Mouse (Mus musculus) NIH3T3 (cell line): Measurements from ENCODE around the gene Foxo6.

ENCODE experiments used
- DNase-seq: peaks from one replicate; pipeline ENCODE4 v3.0.0-alpha.2; 2012; ENCODE audit warnings: low read depth

Foxo6 gene

DNA sequence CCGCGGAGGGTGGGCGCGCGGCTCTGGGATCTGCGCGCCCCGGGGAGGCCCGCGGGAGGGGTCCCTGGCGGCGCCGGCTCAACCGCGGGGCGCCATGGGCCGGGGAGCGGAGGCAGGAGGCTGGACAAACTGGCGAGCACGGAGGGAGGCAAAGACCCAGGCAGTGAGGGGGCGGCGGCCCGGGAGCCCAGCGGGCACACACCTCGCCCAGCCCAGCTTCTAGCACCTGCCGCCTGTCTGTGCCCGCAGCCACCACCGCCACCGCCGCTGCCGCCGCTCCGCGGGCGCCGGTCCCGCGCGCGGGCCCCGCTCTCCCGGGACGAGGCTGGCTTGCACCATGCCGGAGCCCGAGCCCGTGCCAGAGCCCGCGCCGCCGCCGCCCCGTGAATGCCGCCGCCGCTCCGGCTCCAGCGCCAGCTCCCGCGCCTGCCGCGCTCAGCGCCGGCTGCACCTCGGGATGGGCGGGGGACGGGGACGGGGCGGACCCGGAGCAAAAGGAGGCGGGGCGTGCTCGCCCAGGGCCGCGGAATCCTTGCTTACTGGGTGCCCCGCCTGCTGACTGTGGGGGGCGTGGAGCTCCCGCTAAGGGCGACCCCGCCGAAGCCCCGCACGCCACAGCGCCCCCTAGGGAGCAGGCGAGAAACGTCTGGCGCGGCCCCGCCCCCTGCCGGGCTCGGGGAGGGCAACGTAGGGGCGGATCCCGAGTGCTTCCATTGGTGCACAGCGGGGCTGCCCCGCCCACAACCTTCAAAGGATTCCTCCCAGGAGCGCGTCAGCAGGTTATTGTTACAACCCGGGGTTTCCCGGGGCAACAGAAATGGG is at the start of gene Foxo6:
Gene Foxo6, minus strand, starts transcription at position 60 of the 822 bp plus-strand sequence.
- peak; percentile 86 for DNase-seq

DNA sequence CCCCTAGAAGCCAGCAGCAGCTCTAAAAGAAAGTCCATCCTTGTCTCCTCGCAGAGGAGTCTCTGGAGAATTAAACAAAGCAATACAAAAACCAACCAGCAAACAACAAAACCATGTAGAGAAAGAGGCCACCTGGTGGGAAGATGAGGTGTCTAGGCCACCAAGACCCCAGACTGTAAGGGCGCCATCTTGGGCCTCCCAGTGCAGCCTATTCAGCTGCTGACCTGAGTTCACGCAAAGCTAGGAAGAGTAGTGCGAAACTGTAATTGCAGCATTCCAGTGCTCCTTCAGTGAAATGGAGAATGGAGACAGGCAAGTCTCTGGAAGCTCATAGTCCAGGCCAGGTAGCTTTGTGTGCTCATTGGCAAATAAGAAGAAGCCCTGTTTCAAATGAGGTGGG is 47.2 kb upstream of the Foxo6 start:
- no peak for DNase-seq

DNA sequence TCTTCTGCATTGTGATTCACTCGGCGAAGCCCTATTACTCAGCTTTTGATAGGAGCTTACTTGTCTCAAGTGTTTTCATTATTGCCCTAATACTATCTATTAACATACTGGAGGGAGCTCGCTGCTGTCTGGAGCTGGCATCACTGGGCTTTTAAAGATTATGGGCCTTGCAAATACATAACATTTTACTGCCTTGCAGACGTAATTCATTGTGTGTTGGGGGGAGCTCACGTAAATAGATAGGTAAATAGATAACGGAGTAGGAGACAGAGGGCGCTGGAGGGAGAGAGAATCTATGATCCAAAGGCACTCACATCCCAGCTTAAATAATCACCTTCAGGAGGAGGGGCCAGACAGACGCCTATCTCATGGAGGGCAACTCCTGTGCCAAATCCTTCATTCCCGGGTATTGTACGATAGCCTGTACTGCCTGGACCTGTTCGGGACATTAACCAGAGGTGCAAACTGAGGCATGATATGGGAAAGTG is 45.8 kb upstream of the Foxo6 start:
- DNase-seq, result no peak

- no peak for DNase-seq
Observed at GRCm38 (mm10) chr4:120332405-120332933, 45.3 kb upstream of the Foxo6 start.

DNA sequence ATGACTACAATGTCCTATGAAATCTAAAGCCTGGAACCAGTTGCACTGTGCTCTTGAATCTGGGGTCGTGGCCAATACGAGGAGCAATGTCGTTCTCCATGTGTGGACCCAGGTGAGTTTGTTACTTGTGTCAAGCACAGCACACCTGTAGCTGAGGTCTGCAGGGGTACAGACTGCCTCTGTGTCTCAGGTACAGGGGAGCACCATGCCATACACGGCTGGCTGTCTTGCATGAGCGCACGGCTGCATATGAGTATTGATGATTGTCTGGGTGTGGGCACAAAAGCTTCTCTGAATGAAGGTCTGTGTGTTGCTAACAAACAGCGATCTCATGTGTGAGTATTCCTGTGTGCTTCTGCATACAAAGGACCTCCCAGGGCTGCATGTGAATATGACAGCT is 44.8 kb upstream of the Foxo6 start:
- DNase-seq, result no peak

DNA sequence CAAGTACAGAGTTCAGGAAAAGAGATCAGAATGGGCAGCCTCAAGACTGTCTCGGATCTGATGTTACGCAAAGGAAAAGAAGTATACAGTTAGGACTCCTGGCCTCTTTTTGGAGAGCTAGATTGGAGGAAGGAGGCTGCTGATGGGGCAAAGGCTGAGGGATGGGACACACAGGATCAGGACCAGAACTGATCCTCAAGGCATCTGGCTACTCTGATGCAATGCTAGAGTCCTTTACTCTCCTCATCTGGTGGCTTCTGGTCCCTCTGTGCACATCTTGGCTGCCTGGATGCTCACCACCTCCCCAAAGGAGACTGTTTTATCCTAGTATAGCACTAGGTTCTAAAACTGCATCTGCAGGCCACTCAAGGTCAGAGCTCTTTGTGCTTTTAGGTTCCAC is 44.4 kb upstream of the Foxo6 start:
- no peak for DNase-seq

DNA sequence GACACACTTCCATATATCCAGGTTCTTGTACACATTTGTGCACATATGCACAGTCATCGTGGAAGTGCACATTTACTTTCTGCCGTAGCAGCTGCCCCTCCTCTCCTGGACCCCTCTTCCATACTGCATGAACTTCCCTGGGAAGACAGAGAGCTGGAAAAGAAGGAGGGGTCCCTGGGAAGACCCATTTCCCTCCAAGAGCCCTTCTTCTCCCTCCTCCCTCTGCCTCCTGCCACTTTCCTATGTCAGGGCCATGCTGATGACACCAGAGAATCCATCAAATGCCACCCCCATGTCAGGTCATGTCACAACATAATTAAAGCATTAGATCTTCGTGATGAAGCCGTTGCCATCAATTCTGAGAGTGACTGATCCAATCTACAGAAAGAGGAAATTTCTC is 38.6 kb upstream of the Foxo6 start:
- no peak for DNase-seq

DNA sequence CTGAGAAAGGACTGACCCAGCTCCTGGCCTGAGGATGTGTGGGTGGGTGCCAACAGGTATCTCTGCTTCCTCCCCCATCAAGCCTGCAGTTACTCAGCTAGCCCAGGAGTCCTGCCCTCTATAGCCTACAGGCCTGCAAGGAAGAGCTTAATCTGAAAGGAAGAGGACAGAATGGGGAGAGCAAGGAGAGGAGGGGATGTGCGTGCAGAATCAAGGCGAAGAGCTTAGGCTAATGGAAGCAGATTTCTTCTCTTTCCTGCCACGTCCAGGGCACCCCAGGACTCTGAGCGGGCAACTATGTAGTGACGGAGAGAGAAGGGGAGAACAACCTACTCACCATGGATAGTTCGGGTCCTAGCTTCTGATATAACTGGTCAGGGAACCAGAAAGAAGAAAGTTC is 37.9 kb upstream of the Foxo6 start:
- no peak for DNase-seq

DNA sequence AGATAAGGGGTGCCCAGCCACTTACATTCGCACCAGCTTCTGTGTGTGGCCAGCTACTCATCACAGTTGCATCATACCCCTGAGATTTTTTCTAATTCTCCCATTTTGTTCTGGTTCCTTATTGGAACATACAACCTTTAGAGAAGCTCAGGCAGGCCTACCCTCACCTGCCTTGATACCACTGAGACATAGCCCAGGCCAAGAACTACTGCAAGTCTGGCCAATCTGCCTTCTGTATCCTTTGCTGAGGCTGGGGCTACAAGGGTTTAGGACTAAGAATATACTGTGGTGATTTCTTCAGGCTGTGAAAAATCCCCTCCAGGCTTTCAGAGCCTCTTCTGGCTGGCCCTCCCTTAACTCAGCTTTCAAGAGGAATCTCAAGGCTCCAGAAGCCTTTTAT is 36.7 kb upstream of the Foxo6 start:
- no peak for DNase-seq

DNA sequence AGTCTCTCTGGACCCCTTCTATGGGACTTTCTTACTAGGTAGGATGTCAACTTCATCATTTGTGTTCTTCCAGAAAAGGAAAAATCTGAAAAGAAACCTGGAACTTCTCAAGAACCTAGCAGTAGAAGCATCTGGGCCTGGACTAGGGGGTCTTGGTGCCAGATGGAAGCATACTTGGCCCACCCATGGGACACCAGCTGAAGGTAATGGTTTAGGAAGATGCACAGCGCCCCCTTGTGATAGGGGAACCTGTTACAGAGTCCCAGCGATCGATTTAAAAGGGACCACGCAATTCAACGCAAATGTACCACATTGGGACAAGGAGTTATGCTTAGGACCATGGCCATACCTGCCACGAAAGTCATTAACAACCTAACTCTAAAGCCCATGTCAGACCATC is 36.0 kb upstream of the Foxo6 start:
- DNase-seq, result peak; percentile 57

- DNase-seq, result no peak
Observed at GRCm38 (mm10) chr4:120317541-120317940, 30.4 kb upstream of the Foxo6 start.

- DNase-seq, result no peak
Observed at GRCm38 (mm10) chr4:120316716-120317115, 29.6 kb upstream of the Foxo6 start.

GRCm38 (mm10) chr4:120314571-120314970 is 27.4 kb upstream of the Foxo6 start:
- no peak for DNase-seq

GRCm38 (mm10) chr4:120313309-120313708 is 26.2 kb upstream of the Foxo6 start:
- no peak for DNase-seq

DNA sequence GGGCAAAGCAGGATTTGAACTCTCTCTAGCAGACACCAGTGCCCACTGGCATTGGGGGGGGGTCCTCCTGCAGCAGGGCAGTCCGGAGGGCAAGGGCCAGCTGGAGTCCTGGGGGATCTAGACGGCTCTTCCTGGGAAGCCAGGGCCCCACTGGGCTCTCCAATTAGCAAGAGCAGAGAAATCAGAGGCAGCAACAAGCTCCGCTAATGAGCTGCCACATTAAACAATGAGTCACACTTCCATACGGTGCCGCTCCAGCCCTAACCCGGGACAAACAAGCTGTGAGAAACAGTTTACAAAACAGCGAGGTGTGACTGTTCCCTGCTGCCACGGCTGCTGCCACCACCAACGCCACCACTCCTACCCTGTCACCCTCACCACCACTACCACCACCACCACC is 17.4 kb upstream of the Foxo6 start:
- DNase-seq, result no peak

GRCm38 (mm10) chr4:120299287-120299686 is 12.1 kb upstream of the Foxo6 start:
- DNase-seq, result peak; percentile 34

- DNase-seq, result no peak
Observed at GRCm38 (mm10) chr4:120291106-120291822, 4.1 kb upstream of the Foxo6 start.

DNA sequence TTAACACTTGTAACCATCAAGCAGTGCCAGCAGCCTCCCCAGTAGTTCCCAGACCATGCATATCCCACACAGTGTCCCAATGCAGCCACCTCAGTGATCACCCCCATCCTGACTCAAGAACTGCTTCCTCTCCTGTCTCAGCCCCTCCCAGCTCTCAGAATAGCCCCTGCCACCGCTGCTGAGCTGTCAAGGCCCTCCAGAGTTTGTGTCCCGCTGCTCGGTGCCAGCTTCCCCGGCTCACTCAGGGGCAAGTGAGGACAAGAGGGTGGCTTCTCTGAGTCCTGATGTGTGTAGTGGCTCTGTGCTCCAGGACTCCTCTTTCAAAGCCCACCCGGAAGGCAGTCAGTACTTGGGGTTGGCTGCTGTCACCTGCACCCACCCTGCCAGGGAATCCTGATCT is 3.3 kb upstream of the Foxo6 start:
- no peak for DNase-seq

DNA sequence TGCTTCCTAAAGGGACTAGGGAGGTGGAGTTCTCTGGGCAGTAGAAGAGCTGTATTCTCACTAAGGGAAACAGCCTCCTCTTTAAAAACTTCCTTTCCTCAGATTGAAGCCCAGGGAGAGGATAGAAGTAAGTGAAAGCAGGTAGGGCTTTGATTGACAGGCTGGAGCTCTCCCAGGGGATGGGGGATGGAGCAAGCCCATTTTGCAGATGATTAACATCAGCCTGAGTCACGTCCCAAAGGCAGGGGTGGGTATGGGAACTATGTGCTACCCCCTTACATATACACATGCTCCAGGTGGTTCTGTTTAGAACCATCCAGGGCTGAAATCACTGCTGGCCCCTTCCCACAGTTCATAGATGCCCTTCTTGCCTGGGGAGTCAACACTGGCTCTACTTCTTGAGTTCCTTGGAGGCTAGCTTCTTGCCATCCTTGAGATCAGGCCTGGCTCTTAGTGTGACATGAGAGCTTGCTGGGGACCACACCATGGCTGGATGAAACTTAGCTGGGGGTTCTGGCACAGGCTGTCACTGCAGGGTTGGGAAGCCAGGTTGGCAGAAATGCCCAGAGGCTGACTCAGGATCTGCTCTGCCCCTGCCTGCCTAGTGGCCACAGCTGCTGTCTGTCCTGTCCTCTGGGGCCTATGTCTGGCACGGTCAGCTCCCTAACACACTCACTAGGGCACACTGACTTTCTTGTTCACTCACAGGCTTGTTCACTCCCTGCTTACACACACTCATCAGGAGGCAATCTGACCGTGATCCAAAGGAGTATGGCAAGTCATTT is 2.2 kb upstream of the Foxo6 start:
- DNase-seq, result peak; percentile 69

- DNase-seq, result no peak
Observed at GRCm38 (mm10) chr4:120286761-120287241, 348 bp downstream of the Foxo6 start.

GRCm38 (mm10) chr4:120285730-120286129 is 1.4 kb downstream of the Foxo6 start:
- DNase-seq, result no peak

- no peak for DNase-seq
Observed at GRCm38 (mm10) chr4:120285223-120285622, 1.9 kb downstream of the Foxo6 start.
